Mouse (Mus musculus): ENCODE results near the gene Ciita.

DNA sequence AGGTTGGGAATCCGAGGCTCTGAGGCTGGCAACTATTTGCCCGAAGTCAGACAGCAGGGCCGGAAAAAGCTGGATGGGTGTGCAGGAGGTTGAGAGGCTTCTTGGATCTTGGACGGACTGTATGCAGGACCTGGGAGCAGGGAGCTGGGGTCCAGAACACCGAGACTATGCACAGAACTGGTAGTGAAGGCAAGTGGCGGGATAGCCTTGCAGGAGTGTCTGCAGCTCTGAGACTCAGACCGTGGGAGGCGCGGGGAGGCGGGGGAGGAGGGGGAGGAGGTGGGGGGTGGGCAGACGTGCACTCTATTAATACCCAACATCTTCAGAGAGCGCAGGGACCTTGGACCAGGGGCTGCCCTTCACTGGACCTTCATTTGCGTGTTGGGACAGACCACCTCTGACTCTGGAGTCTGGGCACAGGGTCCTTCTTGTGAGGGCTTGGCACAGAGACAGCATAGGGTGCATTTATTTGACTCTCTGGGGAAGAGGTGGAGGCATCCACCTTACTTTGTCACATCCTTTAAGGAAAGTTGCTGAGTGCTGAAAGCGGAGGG, 10.1 kb downstream of the Ciita start:
- TF ChIP-seq CTCF (IDR thresholded peaks at IDR 0.05; ENCODE audit: control insufficient read depth, insufficient read depth, insufficient replicate concordance, low read depth, low read length) (no peak), POLR2A (IDR thresholded peaks at IDR 0.05; ENCODE audit: control insufficient read depth, low read depth, low read length) (no peak)
